Mouse (Mus musculus) heart, embryonic 13.5 days (tissue): ENCODE measurements around the gene Itpripl1. TPM values are rescaled to one million over a fixed set of nuclear protein-coding genes. Genes with fewer than 3 reads are reported as not detected.
A peak's percentile ranks its signal among the peaks of the same experiment; 100 is the strongest.
"Not testable (repeated sequence)": the region's sequence is repeated elsewhere in the genome, so short reads cannot be mapped to it uniquely, and the experiment has no call there.

Source experiments
- ATAC-seq: fragments of 200-750 bp; cut with Nextera tagmentation; 2 replicates; pipeline ENCODE4 v1.8.0; 2017; ENCODE audit warnings: moderate TSS enrichment; ENCODE audit not compliant: insufficient number of reproducible peaks, low FRiP score, low TSS enrichment; ENCODE audit errors: extremely low read depth
- H3K27ac ChIP-seq: fragments of 300-500 bp; sonication (generic); replicated peaks from 2 replicates; pipeline ENCODE4 v1.5.1; 2015; ENCODE audit warnings: moderate library complexity, mild to moderate bottlenecking, inconsistent platforms
- H3K27me3 ChIP-seq: fragments of 300-500 bp; sonication (generic); replicated peaks from 2 replicates; pipeline ENCODE4 v1.6.1; 2015; ENCODE audit warnings: mild to moderate bottlenecking, inconsistent platforms
- H3K36me3 ChIP-seq: fragments of 300-500 bp; sonication (generic); 2 replicates; pipeline ENCODE4 v1.6.1; 2015; ENCODE audit warnings: mild to moderate bottlenecking, inconsistent platforms
- H3K4me1 ChIP-seq: fragments of 300-500 bp; sonication (generic); 2 replicates; pipeline ENCODE4 v1.6.1; 2015; ENCODE audit warnings: inconsistent platforms
- H3K4me2 ChIP-seq: fragments of 300-500 bp; sonication (generic); 2 replicates; pipeline ENCODE4 v1.6.1; 2015; ENCODE audit warnings: inconsistent platforms, mild to moderate bottlenecking, moderate library complexity
- H3K4me3 ChIP-seq: fragments of 300-500 bp; sonication (generic); 2 replicates; pipeline ENCODE4 v1.5.1; 2015; ENCODE audit warnings: moderate library complexity, mild to moderate bottlenecking, inconsistent platforms
- H3K9ac ChIP-seq: fragments of 300-500 bp; sonication (generic); 2 replicates; pipeline ENCODE4 v1.6.1; 2015; ENCODE audit warnings: inconsistent platforms, mild to moderate bottlenecking, moderate library complexity
- H3K9me3 ChIP-seq: fragments of 300-500 bp; sonication (generic); 2 replicates; pipeline ENCODE4 v1.6.1; 2016; ENCODE audit warnings: inconsistent platforms
- WGBS: fragments of 180-500 bp; shearing (Covaris S2); methylation state at CpG from one replicate; pipeline ENCODE4 v1.1.7; 2015; ENCODE audit warnings: mixed read lengths; 5-methylcytosine and 5-hydroxymethylcytosine counted together
- polyA plus RNA-seq: library from polyadenylated mRNA; unstranded; fragments of >200 nt; fragmentation: Nextera tagmentation; extraction: Ambion mirVana; gene quantifications from 2 replicates; pipeline ENCODE4 v1.2.1, GENCODE M21; 2015

The Itpripl1 gene
- polyA plus RNA-seq, 1 experiment from 2014 or later = 11.6 TPM

DNA sequence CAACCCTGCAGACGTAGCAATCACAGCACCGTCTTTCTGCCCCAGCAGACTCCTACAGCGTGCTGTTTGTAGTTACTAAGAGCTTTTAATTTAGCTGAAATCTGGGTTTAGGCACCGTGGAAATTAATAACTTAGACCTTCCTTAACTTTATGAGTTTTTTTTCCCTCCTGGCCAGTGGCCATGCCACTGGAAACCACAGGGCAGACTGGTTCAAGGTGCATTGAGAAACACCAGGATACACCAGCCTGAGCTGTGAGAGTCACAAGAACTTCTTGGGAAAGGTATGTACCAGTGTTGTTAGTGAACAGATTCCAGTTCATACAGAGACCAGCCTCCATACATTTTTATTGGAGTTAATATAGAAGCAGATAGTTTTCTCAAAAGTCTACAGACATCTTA lies 4.8 kb downstream of the Itpripl1 start:
- Histone ChIP-seq H3K4me2 (no peak overlapping the region), H3K27ac (no peak overlapping the region), H3K27me3 (peaks cover 3% of the 10 kb centered on the region; the same call in 1 of the 2 replicates), H3K36me3 (peaks cover 29% of the 10 kb centered on the region), H3K4me1 (peaks cover 47% of the 10 kb centered on the region), H3K9ac (no peak overlapping the region), H3K4me3 (no peak overlapping the region), H3K9me3 (no peaks in the 10 kb centered on the region)
- 86% methylated on average over 4 of the region's 4 CpGs for WGBS
- no peak for ATAC-seq

DNA sequence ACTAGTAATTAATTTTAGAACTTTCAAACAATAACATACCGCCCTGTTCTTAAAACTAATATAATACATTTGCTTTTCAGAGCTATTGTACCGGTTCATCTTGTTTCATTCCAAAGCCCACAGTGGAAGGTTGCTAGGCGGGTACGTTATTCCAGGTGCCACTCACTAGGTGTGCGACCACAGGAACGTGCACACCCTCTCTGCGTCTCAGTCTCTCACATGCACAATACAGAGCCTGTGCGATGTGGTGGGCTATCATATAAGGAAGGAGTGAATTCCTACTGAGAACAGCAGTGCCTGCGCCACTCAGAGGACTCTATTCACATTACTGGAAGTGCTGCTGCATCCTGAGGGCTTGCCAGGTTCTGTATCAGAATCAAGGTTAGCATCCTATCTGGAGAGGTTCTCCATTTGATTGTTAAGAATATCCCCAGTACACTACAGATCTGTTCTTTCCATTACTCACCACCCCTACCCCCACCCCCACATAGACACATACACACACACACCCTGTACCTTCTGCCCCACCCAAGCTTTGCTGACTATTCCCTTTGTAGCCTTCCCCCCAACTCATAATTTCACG lies 5.3 kb downstream of the Itpripl1 start:
- Histone ChIP-seq H3K27me3 (peaks cover 3% of the 10 kb centered on the region; the same call in 1 of the 2 replicates), H3K4me3 (no peak overlapping the region), H3K9me3 (no peaks in the 10 kb centered on the region), H3K27ac (peak overlapping the region; percentile 53; the same call in 1 of the 2 replicates), H3K4me1 (peaks cover 48% of the 10 kb centered on the region), H3K4me2 (no peak overlapping the region), H3K36me3 (peaks cover 29% of the 10 kb centered on the region), H3K9ac (no peak overlapping the region)
- no peak for ATAC-seq
- WGBS = 76% methylated on average over 10 of the region's 10 CpGs

DNA sequence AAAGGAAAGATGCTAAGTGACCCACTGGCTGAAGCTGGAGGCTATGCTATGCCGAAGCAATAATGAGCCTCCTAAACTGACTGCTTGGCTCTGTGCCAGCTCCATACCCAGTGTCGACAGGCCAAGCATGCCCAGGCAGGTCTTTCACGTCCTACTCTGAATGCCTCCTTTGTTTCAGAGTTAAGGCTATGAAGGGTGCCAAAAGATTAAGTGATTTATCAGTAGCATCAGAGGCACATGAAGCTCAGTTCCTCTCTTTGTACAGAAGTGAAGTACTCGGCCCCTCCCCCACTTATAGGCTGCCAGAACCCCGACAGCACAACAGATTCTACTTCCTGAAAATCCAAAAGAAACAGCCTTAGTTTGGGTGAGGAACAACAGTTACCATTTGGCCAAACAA lies 6.3 kb downstream of the Itpripl1 start:
- Histone ChIP-seq H3K27me3 (peaks cover 3% of the 10 kb centered on the region; the same call in 1 of the 2 replicates), H3K9me3 (no peaks in the 10 kb centered on the region), H3K27ac (peak overlapping the region; percentile 53), H3K9ac (peak overlapping the region; percentile 28; the same call in 1 of the 2 replicates), H3K4me3 (peak overlapping the region; percentile 23), H3K4me2 (peak overlapping the region; percentile 54), H3K4me1 (peaks cover 48% of the 10 kb centered on the region), H3K36me3 (peaks cover 29% of the 10 kb centered on the region)
- ATAC-seq = no peak
- 2% methylated on average over 5 of the region's 5 CpGs for WGBS

DNA sequence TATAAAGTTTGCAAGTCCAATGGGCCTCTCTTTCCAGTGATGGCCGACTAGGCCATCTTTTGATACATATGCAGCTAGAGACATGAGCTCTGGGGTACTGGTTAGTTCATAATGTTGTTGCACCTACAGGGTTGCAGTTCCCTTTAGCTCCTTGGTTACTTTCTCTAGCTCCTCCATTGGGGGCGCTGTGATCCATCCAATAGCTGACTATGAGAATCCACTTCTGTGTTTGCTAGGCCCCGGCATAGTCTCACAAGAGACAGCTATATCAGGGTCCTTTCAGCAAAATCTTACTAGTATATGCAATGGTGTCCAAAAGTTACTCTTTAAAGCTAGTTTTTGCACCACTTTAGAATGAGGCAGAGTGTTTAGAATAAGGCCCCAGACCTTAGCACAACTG lies 8.0 kb downstream of the Itpripl1 start:
- not testable (repeated sequence) for H3K9ac ChIP-seq, H3K4me3 ChIP-seq, H3K27ac ChIP-seq, H3K27me3 ChIP-seq, H3K4me2 ChIP-seq, ATAC-seq, H3K9me3 ChIP-seq
- peaks cover 53% of the 10 kb centered on the region for H3K4me1 ChIP-seq
- H3K36me3 ChIP-seq = peaks cover 15% of the 10 kb centered on the region
- WGBS = 48% methylated on average over 3 of the region's 3 CpGs

DNA sequence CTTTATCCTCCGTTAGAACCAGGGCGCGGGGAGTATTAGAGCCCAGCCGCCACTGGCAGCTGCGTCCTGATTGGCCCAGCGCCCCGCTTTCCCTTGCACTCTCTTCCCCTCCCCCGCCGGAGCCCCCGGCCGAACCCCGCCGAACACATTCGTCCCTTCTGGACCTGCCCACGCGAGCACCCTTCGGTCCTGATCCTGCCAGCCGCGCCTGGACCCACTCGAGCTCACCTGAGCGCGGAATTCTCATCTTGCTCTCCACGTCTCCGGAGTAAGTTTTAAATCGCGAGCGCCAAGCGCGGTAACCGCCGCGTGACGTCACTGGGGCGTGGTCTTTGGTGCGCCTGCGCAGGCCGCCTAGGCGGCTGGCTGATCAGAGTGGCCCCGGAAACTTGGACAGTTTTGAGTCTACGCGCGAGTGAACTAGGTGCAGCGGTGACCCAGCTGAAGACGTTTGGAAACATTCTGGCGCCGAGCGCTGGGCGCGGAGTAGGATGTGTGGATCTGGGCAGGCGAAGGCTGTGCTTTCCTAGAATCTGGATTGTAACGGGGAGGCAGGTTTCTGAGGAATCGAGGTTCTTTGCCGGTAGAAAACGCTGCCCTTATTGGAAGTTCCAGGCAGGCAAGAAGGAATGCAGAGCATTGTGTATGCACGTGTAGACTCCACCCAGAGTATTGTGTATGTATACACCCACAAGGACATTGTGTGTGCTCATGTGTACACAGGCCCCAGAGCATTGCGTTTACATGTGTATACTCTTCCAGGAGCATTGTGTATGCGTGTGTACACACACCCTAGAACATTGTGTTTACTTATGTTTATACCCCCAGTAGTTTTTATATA lies 9.4 kb downstream of the Itpripl1 start, which contains the start of gene Ncaph:
TSS of gene Ncaph (minus strand) at position 334 of the 841 bp plus-strand sequence.
- Histone ChIP-seq H3K9me3 (no peaks in the 10 kb centered on the region), H3K9ac (peak within 1 kb of the TSS; percentile 89), H3K4me2 (peak within 1 kb of the TSS; percentile 77), H3K4me3 (peak within 1 kb of the TSS; percentile 87), H3K27me3 (no peaks in the 10 kb centered on the region), H3K4me1 (peaks cover 66% of the 10 kb centered on the region), H3K36me3 (0 out of 2 replicates have a peak, but pooled peaks cover 3% of the 10 kb centered on the region), H3K27ac (peak within 1 kb of the TSS; percentile 95)
- ATAC-seq = peak; percentile 87
- 2% methylated on average over 57 of the region's 57 CpGs for WGBS

DNA sequence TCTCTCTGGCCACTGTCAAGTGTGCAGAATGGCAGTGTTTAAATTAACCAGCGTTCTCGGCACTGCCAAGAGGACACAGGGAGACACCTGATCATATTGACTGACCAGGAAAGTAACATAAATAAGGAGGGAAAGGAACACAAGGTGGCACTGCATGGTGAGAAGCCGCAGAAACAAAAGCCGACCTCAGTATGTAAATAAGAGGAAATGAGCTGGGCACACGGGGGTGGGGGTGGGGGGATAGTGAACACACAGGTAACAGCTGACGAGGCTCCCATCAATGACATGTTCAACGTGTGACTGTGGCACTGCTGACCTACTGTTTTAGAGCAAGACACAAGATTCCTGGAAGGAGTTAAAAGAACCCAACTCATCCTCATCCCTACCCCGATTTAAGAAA lies 11.9 kb downstream of the Itpripl1 start:
- no peak for ATAC-seq
- 72% methylated on average over 8 of the region's 8 CpGs for WGBS
- Histone ChIP-seq H3K4me1 (peaks cover 48% of the 10 kb centered on the region), H3K9me3 (no peaks in the 10 kb centered on the region), H3K27ac (no peak overlapping the region), H3K4me2 (peak overlapping the region; percentile 77), H3K27me3 (no peaks in the 10 kb centered on the region), H3K4me3 (no peak overlapping the region), H3K36me3 (peaks cover 14% of the 10 kb centered on the region), H3K9ac (no peak overlapping the region)

DNA sequence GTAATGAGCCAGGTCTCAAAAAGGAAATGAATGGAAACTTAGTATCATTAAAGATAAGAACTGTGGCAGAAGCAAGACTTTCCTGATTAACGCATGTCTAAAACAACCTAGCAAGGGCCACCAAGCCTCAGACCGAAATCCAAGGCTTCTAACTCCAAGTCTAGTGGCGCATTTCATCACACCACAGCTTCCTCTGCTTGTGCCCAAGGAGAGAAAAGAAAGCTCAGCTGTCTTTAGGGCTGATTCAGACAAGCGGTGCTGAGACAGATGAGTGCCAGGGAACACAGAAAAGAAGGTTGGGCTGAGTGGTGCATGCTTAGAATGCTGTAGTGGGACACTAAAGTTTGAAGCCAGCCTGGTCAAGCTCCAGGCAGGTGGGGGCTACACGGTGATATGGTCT lies 14.3 kb downstream of the Itpripl1 start:
- H3K27me3 ChIP-seq = no peaks in the 10 kb centered on the region
- no peak overlapping the region for H3K9ac ChIP-seq
- H3K4me3 ChIP-seq = no peak overlapping the region
- no peak overlapping the region for H3K4me2 ChIP-seq
- no peak for ATAC-seq
- H3K27ac ChIP-seq = no peak overlapping the region
- no peaks in the 10 kb centered on the region for H3K9me3 ChIP-seq
- H3K4me1 ChIP-seq = peaks cover 39% of the 10 kb centered on the region
- peaks cover 38% of the 10 kb centered on the region for H3K36me3 ChIP-seq
- WGBS = 60% methylated on average over 5 of the region's 5 CpGs

DNA sequence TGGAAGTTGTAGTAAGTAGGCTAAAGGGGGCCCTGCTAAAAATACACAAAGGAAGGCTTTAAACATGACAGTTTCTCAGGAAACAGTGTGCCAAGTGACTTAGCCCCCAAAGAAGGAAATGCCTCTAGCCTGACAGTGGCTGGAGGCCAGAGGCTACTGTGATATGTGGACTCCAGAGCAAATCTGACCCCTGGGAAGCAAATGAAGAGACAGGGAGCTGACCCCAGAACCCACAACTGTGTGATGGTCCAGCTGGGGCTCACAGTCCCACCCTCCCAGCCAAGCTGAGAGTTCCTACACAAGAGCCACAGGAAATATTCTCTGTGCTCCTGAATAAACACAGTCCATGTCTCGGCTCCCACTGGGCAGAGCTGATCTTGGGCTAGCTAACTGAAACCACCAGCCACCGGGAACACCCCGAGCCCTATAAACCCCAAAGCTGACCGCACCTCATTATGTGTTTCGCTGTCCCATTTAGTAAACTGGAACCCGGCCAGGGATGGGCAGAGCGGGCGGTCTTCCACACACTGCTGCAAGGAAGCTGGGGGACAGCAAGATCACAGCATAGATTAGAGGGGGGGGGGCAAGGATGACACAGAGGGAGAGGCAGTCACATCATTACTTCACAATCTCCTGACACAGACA lies 21.5 kb downstream of the Itpripl1 start:
- Histone ChIP-seq H3K4me2 (no peak overlapping the region), H3K27ac (peak overlapping the region; percentile 61), H3K9ac (no peak overlapping the region), H3K9me3 (no peaks in the 10 kb centered on the region), H3K27me3 (no peaks in the 10 kb centered on the region), H3K36me3 (peaks cover 93% of the 10 kb centered on the region), H3K4me3 (no peak overlapping the region), H3K4me1 (no peaks in the 10 kb centered on the region)
- no peak for ATAC-seq
- 87% methylated on average over 8 of the region's 8 CpGs for WGBS

DNA sequence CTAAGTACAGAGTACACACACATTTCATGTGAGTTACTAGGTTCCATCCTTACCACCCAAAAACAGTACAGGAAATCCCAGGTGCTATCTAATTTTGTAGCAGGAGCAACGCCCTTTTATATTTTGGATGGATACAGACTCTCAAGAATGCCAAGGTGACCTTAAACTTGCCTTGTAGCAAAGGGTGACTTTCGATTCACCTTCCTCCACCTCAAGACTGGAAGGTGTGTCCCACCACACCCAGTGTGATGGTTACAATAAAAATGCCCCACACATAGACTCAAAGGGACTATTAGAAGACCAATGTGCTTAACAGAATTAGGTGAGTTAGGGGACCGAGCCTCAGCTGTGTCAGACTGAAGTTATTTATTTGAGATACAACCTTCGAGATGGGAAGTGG lies 34.3 kb downstream of the Itpripl1 start:
- no peaks in the 10 kb centered on the region for H3K9me3 ChIP-seq
- H3K27ac ChIP-seq = no peak overlapping the region
- no peak overlapping the region for H3K9ac ChIP-seq
- peaks cover 100% of the 10 kb centered on the region for H3K36me3 ChIP-seq
- H3K4me2 ChIP-seq = no peak overlapping the region
- H3K4me1 ChIP-seq = no peaks in the 10 kb centered on the region
- no peaks in the 10 kb centered on the region for H3K27me3 ChIP-seq
- WGBS = 86% methylated on average over 4 of the region's 4 CpGs
- no peak overlapping the region for H3K4me3 ChIP-seq
- no peak for ATAC-seq

DNA sequence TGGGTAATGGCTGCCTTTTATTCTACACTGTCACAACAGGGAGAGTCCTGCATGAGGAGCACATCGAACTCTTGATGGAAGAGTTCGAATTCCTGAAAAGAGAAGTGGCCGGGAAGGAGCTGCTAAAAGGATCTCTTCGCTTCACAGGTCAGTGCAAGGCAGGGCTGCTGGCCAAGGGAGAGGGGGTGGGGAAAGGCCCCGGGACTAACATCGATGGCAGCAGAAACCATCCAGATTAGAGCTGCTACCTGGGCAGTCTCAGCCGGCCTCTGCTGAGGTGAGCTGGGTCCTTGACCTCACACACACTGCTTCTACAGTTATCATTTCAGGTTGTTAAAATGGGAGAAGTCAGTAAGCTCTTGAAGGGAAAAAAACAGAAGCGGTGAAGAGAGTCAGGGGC lies 51.2 kb downstream of the Itpripl1 start:
- WGBS = 52% methylated on average over 8 of the region's 8 CpGs
- Histone ChIP-seq H3K27ac (no peak overlapping the region), H3K4me3 (no peak overlapping the region), H3K27me3 (no peaks in the 10 kb centered on the region), H3K9me3 (no peaks in the 10 kb centered on the region), H3K4me2 (no peak overlapping the region), H3K36me3 (peaks cover 13% of the 10 kb centered on the region), H3K9ac (no peak overlapping the region), H3K4me1 (no peaks in the 10 kb centered on the region)
- no peak for ATAC-seq

DNA sequence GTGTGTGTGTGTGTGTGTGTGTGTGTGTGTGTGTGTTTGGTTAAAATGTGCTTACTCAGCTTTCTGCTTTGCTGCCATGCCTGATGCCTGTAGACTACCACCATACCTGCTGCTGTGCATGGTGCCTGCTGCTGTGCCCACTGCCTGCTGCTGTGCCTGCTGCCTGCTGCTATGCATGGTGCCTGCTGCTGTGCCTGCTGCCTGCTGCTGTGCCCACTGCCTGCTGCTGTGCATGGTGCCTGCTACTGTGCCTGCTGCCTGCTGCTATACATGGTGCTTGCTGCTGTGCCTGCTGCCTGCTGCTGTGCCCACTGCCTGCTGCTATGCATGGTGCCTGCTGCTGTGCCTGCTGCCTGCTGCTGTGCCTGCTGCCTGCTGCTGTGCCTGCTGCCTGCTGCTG lies 53.1 kb downstream of the Itpripl1 start:
- not testable (repeated sequence) for ATAC-seq, H3K9ac ChIP-seq, H3K4me2 ChIP-seq, H3K27ac ChIP-seq, H3K4me1 ChIP-seq, H3K4me3 ChIP-seq, H3K27me3 ChIP-seq, H3K9me3 ChIP-seq
- H3K36me3 ChIP-seq = peaks cover 17% of the 10 kb centered on the region
